Mouse (Mus musculus): ENCODE measurements at regions not wholly inside any gene's neighbourhood (a gene's known extent, or its start where the extent isn't known, plus 50 kb on each side); places are given as distances from the start of the nearest gene placed in this dataset.
"Not testable (repeated sequence)": the region's sequence is repeated elsewhere in the genome, so short reads cannot be mapped to it uniquely, and the experiment has no call there.

- Histone ChIP-seq H3K9me3 (replicated peaks) (no peaks in the 10 kb centered on the region), H3K27ac (ENCODE audit: poor library complexity, severe bottlenecking) (no peak overlapping the region), H3K4me1 (replicated peaks) (no peaks in the 10 kb centered on the region), H3K9ac (no peak overlapping the region), H3K4me2 (no peak overlapping the region), H3K4me3 (no peak overlapping the region), H3K36me3 (no peaks in the 10 kb centered on the region), H3K27me3 (replicated peaks) (no peaks in the 10 kb centered on the region)
- WGBS, result 75% methylated on average over 6 of the region's 6 CpGs
- ATAC-seq (ENCODE audit: insufficient number of reproducible peaks, low FRiP score), result no peak
These were observed 75.5 kb upstream of the Sh3gl3 start for GRCm38 (mm10) chr7:82098136-82098535.

DNA sequence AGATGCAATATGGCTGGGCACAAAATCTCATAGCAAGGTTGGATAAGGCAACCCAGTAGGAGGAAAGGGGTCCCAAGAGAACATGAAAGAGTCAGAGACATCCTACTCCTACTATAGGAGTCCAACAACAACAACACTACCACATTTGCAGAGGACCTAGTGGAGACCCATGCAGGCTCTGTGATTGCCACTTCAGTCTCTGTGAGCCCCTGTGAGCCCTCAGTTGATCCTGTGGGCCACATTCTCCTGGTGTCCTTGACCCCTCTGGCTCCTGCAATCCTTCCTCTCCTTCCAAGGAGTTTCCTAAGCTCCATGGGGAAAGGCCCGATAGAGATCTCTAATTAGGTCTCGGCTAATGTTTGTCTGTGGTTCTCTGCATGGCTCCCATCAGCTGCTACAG lies 72.3 kb upstream of the Sh3gl3 start:
- Histone ChIP-seq H3K4me1 (replicated peaks) (no peaks in the 10 kb centered on the region), H3K9ac (no peak overlapping the region), H3K36me3 (no peaks in the 10 kb centered on the region), H3K4me2 (no peak overlapping the region), H3K27me3 (replicated peaks) (no peaks in the 10 kb centered on the region), H3K27ac (ENCODE audit: poor library complexity, severe bottlenecking) (no peak overlapping the region), H3K4me3 (no peak overlapping the region), H3K9me3 (replicated peaks) (no peaks in the 10 kb centered on the region)
- ATAC-seq (ENCODE audit: insufficient number of reproducible peaks, low FRiP score), result no peak
- WGBS, result 81% methylated on average over 2 of the region's 2 CpGs

GRCm38 (mm10) chr7:82105631-82106030 lies 68.0 kb upstream of the Sh3gl3 start:
- Histone ChIP-seq H3K4me3 (no peak overlapping the region), H3K9ac (no peak overlapping the region), H3K36me3 (no peaks in the 10 kb centered on the region), H3K27me3 (replicated peaks) (no peaks in the 10 kb centered on the region), H3K4me1 (replicated peaks) (no peaks in the 10 kb centered on the region), H3K4me2 (no peak overlapping the region), H3K27ac (ENCODE audit: poor library complexity, severe bottlenecking) (no peak overlapping the region), H3K9me3 (replicated peaks) (no peaks in the 10 kb centered on the region)
- ATAC-seq (ENCODE audit: insufficient number of reproducible peaks, low FRiP score), result no peak
- 83% methylated on average over 5 of the region's 5 CpGs for WGBS

- not testable (repeated sequence) for H3K4me2 ChIP-seq; H3K27ac ChIP-seq (ENCODE audit: poor library complexity, severe bottlenecking); H3K9ac ChIP-seq; H3K9me3 ChIP-seq (replicated peaks); H3K4me3 ChIP-seq; ATAC-seq (ENCODE audit: insufficient number of reproducible peaks, low FRiP score); H3K27me3 ChIP-seq (replicated peaks); H3K4me1 ChIP-seq (replicated peaks); H3K36me3 ChIP-seq
These were observed 64.5 kb upstream of the Sh3gl3 start for GRCm38 (mm10) chr7:82109141-82109540.

- H3K9ac ChIP-seq, result no peak overlapping the region
- no peaks in the 10 kb centered on the region for H3K9me3 ChIP-seq (replicated peaks)
- H3K27ac ChIP-seq (ENCODE audit: poor library complexity, severe bottlenecking), result no peak overlapping the region
- no peak overlapping the region for H3K4me3 ChIP-seq
- WGBS, result 70% methylated on average over 5 of the region's 5 CpGs
- no peak overlapping the region for H3K4me2 ChIP-seq
- ATAC-seq (ENCODE audit: insufficient number of reproducible peaks, low FRiP score), result no peak
- H3K27me3 ChIP-seq (replicated peaks), result no peaks in the 10 kb centered on the region
- no peaks in the 10 kb centered on the region for H3K4me1 ChIP-seq (replicated peaks)
- H3K36me3 ChIP-seq, result no peaks in the 10 kb centered on the region
These were observed 64.1 kb upstream of the Sh3gl3 start for GRCm38 (mm10) chr7:82109550-82109949.

- no peaks in the 10 kb centered on the region for H3K36me3 ChIP-seq
- H3K27me3 ChIP-seq (replicated peaks), result no peaks in the 10 kb centered on the region
- no peak for ATAC-seq (ENCODE audit: insufficient number of reproducible peaks, low FRiP score)
- H3K27ac ChIP-seq (ENCODE audit: poor library complexity, severe bottlenecking), result no peak overlapping the region
- 73% methylated on average over 8 of the region's 8 CpGs for WGBS
- no peaks in the 10 kb centered on the region for H3K4me1 ChIP-seq (replicated peaks)
- no peak overlapping the region for H3K4me2 ChIP-seq
- H3K9ac ChIP-seq, result no peak overlapping the region
- H3K4me3 ChIP-seq, result no peak overlapping the region
- H3K9me3 ChIP-seq (replicated peaks), result no peaks in the 10 kb centered on the region
These were observed 63.7 kb upstream of the Sh3gl3 start for GRCm38 (mm10) chr7:82109977-82110376.

- no peaks in the 10 kb centered on the region for H3K9me3 ChIP-seq (replicated peaks)
- WGBS, result 50% methylated on average over 6 of the region's 6 CpGs
- H3K4me3 ChIP-seq, result no peak overlapping the region
- H3K4me2 ChIP-seq, result no peak overlapping the region
- H3K36me3 ChIP-seq, result no peaks in the 10 kb centered on the region
- no peak overlapping the region for H3K27ac ChIP-seq (ENCODE audit: poor library complexity, severe bottlenecking)
- no peak overlapping the region for H3K9ac ChIP-seq
- no peaks in the 10 kb centered on the region for H3K27me3 ChIP-seq (replicated peaks)
- no peak for ATAC-seq (ENCODE audit: insufficient number of reproducible peaks, low FRiP score)
- H3K4me1 ChIP-seq (replicated peaks), result no peaks in the 10 kb centered on the region
These were observed 61.6 kb upstream of the Sh3gl3 start for GRCm38 (mm10) chr7:82112046-82112445.

GRCm38 (mm10) chr7:82115646-82116045 lies 58.0 kb upstream of the Sh3gl3 start:
- 0 out of 2 replicates have a peak, but pooled peaks cover 6% of the 10 kb centered on the region for H3K27me3 ChIP-seq (replicated peaks)
- H3K9me3 ChIP-seq (replicated peaks), result no peaks in the 10 kb centered on the region
- H3K4me3 ChIP-seq, result no peak overlapping the region
- H3K27ac ChIP-seq (ENCODE audit: poor library complexity, severe bottlenecking), result no peak overlapping the region
- no peak overlapping the region for H3K4me2 ChIP-seq
- H3K36me3 ChIP-seq, result no peaks in the 10 kb centered on the region
- H3K4me1 ChIP-seq (replicated peaks), result no peaks in the 10 kb centered on the region
- 84% methylated on average over 6 of the region's 6 CpGs for WGBS
- H3K9ac ChIP-seq, result no peak overlapping the region
- ATAC-seq (ENCODE audit: insufficient number of reproducible peaks, low FRiP score), result no peak

DNA sequence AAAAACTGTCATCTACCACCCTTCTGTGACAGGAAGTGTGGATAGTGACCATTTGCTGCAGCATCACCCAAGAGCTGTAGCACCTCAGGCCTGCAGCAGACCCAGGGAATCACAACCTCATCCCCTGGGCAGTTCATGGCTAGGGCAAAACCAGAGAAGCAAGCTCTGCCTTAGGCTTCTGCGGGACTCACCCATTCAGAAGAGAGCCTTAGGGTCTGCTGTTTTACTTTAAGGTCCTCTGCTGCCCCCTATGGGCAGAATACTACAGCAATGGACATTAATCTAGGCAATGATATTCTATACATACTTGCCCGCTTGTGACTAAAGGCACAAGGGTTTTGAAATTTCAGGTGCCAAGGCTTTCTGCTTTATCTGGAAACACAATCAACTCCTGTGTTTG lies 54.4 kb upstream of the Sh3gl3 start:
- H3K27me3 ChIP-seq (replicated peaks), result 0 out of 2 replicates have a peak, but pooled peaks cover 8% of the 10 kb centered on the region
- ATAC-seq (ENCODE audit: insufficient number of reproducible peaks, low FRiP score), result no peak
- no peak overlapping the region for H3K4me3 ChIP-seq
- H3K9me3 ChIP-seq (replicated peaks), result no peaks in the 10 kb centered on the region
- 8% methylated on average over 2 of the region's 2 CpGs for WGBS
- H3K9ac ChIP-seq, result no peak overlapping the region
- no peaks in the 10 kb centered on the region for H3K4me1 ChIP-seq (replicated peaks)
- no peak overlapping the region for H3K4me2 ChIP-seq
- H3K27ac ChIP-seq (ENCODE audit: poor library complexity, severe bottlenecking), result no peak overlapping the region
- H3K36me3 ChIP-seq, result no peaks in the 10 kb centered on the region

- Histone ChIP-seq H3K27ac (ENCODE audit: poor library complexity, severe bottlenecking) (no peak overlapping the region), H3K9me3 (replicated peaks) (no peaks in the 10 kb centered on the region), H3K36me3 (no peaks in the 10 kb centered on the region), H3K4me1 (replicated peaks) (no peaks in the 10 kb centered on the region), H3K9ac (no peak overlapping the region), H3K4me2 (no peak overlapping the region), H3K27me3 (replicated peaks) (0 out of 2 replicates have a peak, but pooled peaks cover 8% of the 10 kb centered on the region), H3K4me3 (no peak overlapping the region)
- no peak for ATAC-seq (ENCODE audit: insufficient number of reproducible peaks, low FRiP score)
- WGBS, result 41% methylated on average over 9 of the region's 9 CpGs
These were observed 53.8 kb upstream of the Sh3gl3 start for GRCm38 (mm10) chr7:82119866-82120265.

DNA sequence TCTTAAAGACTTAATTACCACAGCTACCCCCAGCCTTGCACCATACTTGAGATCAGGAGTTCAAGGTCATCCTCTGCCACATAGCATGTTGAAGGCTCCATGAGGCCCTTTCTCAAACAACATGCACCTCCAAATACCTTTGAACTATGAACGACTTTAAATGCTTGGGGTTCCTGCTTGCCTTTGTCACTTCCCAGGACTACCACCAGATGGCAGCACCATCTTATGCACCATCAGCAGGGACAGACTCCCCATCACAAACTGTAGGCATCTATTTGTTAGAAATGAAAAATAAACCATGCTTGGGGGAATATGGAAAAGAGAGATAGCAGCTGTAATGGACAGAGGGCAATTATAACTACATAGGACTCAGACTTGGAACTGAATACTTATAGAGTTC lies 51.9 kb upstream of the Sh3gl3 start:
- ATAC-seq (ENCODE audit: insufficient number of reproducible peaks, low FRiP score), result no peak
- WGBS, result 6% methylated on average over 1 of the region's 1 CpGs
- no peak overlapping the region for H3K9ac ChIP-seq
- H3K9me3 ChIP-seq (replicated peaks), result no peaks in the 10 kb centered on the region
- H3K4me3 ChIP-seq, result no peak overlapping the region
- H3K4me2 ChIP-seq, result no peak overlapping the region
- no peak overlapping the region for H3K27ac ChIP-seq (ENCODE audit: poor library complexity, severe bottlenecking)
- no peaks in the 10 kb centered on the region for H3K4me1 ChIP-seq (replicated peaks)
- no peaks in the 10 kb centered on the region for H3K36me3 ChIP-seq
- 0 out of 2 replicates have a peak, but pooled peaks cover 8% of the 10 kb centered on the region for H3K27me3 ChIP-seq (replicated peaks)

All from heart, embryonic 12.5 days (tissue).